Mouse (Mus musculus) spleen, adult 2 months (tissue): ENCODE results near the gene Rhbdl1.
"Not testable (repeated sequence)": the region's sequence is repeated elsewhere in the genome, so short reads cannot be mapped to it uniquely, and the experiment has no call there.

Experiments
- CTCF ChIP-seq: fragments of 200-500 bp; IDR thresholded peaks from 2 replicates; pipeline ENCODE4 v1.5.1; 2011; ENCODE audit warnings: mild to moderate bottlenecking, inconsistent platforms; ENCODE audit not compliant: insufficient read depth, insufficient read length, insufficient replicate concordance; ENCODE audit errors: extremely low read depth
- POLR2A ChIP-seq: fragments of 200-500 bp; IDR thresholded peaks from 2 replicates; pipeline ENCODE4 v1.6.1; 2011; ENCODE audit warnings: low read depth, low read length, inconsistent platforms

DNA sequence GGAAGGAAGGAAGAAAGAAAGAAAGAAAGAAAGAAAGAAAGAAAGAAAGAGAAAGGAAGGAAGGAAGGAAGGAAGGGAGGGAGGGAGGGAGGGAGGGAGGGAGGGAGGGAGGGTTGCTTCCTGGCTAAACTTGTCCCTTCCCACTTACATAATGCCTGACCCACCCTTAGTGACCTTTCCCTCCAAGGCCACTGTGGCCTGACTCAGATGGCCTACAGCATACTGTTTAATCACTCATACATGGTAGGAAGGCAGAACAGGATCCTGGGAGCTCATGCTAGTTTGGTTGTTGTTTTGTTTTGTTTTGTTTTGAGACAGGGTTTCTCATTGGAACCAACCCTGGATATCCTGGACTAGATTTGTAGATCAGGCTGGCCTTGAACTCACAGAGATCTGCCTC, 34.5 kb upstream of the Rhbdl1 start:
- TF ChIP-seq CTCF, POLR2A: not testable (repeated sequence)
